Mouse (Mus musculus) spleen, adult 18-20 months (tissue): ENCODE results near the gene Nop16.

Experiments used
- DNase-seq, 2 experiments: peaks; one replicate each; pipeline ENCODE4 v3.0.0; 2022; ENCODE audit warnings: mixed read lengths in 2 of 2

Nop16 gene

DNA sequence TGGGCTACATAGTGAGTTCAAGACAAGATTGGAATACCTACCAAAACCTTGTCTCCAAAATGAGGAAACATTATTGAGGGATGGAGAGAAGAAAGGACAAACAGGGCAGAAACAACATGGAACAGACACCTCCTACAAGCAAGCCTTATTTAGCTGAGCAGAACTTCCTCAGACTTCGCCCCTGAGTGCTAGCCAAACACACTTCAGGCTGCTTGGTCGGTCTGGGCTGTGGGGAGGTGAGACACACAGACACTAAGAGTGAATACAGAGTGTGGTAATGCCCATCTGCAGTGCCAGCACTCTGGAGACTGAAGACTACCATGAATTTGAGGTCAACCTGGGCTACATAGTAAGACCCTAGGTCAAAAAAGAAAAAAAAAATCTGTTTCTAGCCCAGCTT lies 30.2 kb downstream of the Nop16 start:
- DNase-seq: no peak

- no peak for DNase-seq
Observed at GRCm38 (mm10) chr13:54557652-54558051, 32.2 kb downstream of the Nop16 start.

DNA sequence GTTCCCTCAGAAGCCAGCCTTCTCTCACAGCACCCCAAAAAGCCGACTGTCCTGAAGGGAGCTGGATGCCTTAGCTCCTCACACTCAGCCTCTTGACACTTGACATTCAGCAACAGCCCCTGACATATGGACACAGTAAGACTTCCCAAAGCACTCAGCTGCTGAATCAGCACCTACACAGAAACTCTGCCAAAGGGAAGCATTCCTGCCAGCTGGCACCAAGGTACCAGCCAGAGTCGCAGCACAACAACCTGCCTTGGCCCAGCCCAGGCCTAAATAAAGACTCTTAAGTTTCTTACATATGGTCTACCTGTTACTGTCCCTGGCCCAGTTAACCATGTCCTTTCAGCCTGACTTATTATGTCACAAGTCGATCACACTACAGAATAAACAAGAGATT lies 33.1 kb downstream of the Nop16 start:
- no peak for DNase-seq

- DNase-seq: no peak
Observed at GRCm38 (mm10) chr13:54556176-54556575, 33.7 kb downstream of the Nop16 start.

GRCm38 (mm10) chr13:54548036-54548435 lies 41.9 kb downstream of the Nop16 start:
- no peak for DNase-seq
